Mouse (Mus musculus) embryonic facial prominence, embryonic 12.5 days (tissue): Measurements from ENCODE around the gene Ier5. TPM values are rescaled to one million over a fixed set of nuclear protein-coding genes. Genes with fewer than 3 reads are reported as not detected.

Source experiments
- ATAC-seq: fragments of 200-750 bp; cut with Nextera tagmentation; 2 replicates; pipeline ENCODE4 v1.8.0; 2017; ENCODE audit not compliant: insufficient number of reproducible peaks, insufficient read depth, low FRiP score, low TSS enrichment
- H3K27ac ChIP-seq: fragments of 300-500 bp; sonication (generic); 2 replicates; pipeline ENCODE4 v1.5.1; 2016; ENCODE audit warnings: mild to moderate bottlenecking
- H3K27me3 ChIP-seq: fragments of 300-500 bp; sonication (generic); 2 replicates; pipeline ENCODE4 v1.6.1; 2016; ENCODE audit warnings: mild to moderate bottlenecking, moderate library complexity
- H3K36me3 ChIP-seq: fragments of 300-500 bp; sonication (generic); 2 replicates; pipeline ENCODE4 v1.6.1; 2016; ENCODE audit warnings: mild to moderate bottlenecking
- H3K4me1 ChIP-seq: fragments of 300-500 bp; sonication (generic); 2 replicates; pipeline ENCODE4 v1.6.1; 2016
- H3K4me2 ChIP-seq: fragments of 300-500 bp; sonication (generic); replicated peaks from 2 replicates; pipeline ENCODE4 v1.6.1; 2016; ENCODE audit warnings: mild to moderate bottlenecking, moderate library complexity
- H3K4me3 ChIP-seq: fragments of 300-500 bp; sonication (generic); 2 replicates; pipeline ENCODE4 v1.5.1; 2016; ENCODE audit warnings: mild to moderate bottlenecking
- H3K9ac ChIP-seq: fragments of 300-500 bp; sonication (generic); 2 replicates; pipeline ENCODE4 v1.6.1; 2016; ENCODE audit warnings: mild to moderate bottlenecking, moderate library complexity
- H3K9me3 ChIP-seq: fragments of 300-500 bp; sonication (generic); 2 replicates; pipeline ENCODE4 v1.6.1; 2016; ENCODE audit warnings: mild to moderate bottlenecking, moderate library complexity
- WGBS: fragments of 180-500 bp; shearing (Covaris S2); methylation state at CpG from one replicate; pipeline ENCODE4 v1.1.7; 2016; 5-methylcytosine and 5-hydroxymethylcytosine counted together
- polyA plus RNA-seq: library from polyadenylated mRNA; unstranded; fragments of >200 nt; fragmentation: Nextera tagmentation; extraction: Ambion mirVana; gene quantifications from 2 replicates; pipeline ENCODE4 v1.2.1, GENCODE M21; 2016

Ier5 gene
- polyA plus RNA-seq, 1 experiment from 2014 or later, result 19.9 TPM

DNA sequence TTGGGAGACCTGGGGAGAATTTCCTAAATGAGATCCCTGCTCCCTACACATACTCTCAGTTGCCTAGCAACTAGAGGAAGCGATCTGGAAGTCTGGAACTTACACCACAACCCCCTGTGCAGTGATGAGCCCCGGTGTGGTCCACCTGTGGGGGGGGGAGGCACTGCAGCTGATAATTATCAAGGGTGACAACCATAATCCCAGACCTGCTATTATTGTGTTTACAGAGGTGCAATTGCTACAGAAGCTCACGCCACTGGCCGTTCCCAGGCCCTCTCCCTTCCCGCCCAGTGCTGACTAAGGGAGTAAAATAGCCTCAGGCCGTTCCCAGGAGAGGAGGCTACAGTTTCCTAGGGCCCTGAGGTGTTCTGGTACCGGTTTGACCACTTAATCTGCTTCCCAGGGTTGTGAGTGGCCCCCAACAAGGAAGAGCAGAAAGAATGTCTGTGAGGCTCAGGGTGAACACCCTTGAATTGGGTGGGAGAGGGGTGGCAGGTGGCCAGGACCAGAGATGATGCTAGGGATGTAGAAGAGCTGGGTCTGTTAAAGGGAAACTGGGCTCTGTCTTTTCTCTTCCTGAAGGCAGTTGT lies 28.1 kb downstream of the Ier5 start:
- Histone ChIP-seq H3K27me3 (no peaks in the 10 kb centered on the region), H3K4me1 (peaks cover 26% of the 10 kb centered on the region), H3K9me3 (no peaks in the 10 kb centered on the region), H3K4me2 (no peak overlapping the region), H3K27ac (no peak overlapping the region), H3K4me3 (no peak overlapping the region), H3K9ac (no peak overlapping the region), H3K36me3 (no peaks in the 10 kb centered on the region)
- 12% methylated on average over 7 of the region's 7 CpGs for WGBS
- ATAC-seq, result no peak

GRCm38 (mm10) chr1:155070561-155071286 lies 28.7 kb downstream of the Ier5 start:
- H3K9me3 ChIP-seq, result no peaks in the 10 kb centered on the region
- H3K27me3 ChIP-seq, result no peaks in the 10 kb centered on the region
- H3K27ac ChIP-seq, result no peak overlapping the region
- no peak for ATAC-seq
- WGBS, result 44% methylated on average over 5 of the region's 5 CpGs
- no peak overlapping the region for H3K4me2 ChIP-seq
- no peak overlapping the region for H3K9ac ChIP-seq
- H3K4me1 ChIP-seq, result peaks cover 26% of the 10 kb centered on the region
- H3K4me3 ChIP-seq, result no peak overlapping the region
- H3K36me3 ChIP-seq, result no peaks in the 10 kb centered on the region

DNA sequence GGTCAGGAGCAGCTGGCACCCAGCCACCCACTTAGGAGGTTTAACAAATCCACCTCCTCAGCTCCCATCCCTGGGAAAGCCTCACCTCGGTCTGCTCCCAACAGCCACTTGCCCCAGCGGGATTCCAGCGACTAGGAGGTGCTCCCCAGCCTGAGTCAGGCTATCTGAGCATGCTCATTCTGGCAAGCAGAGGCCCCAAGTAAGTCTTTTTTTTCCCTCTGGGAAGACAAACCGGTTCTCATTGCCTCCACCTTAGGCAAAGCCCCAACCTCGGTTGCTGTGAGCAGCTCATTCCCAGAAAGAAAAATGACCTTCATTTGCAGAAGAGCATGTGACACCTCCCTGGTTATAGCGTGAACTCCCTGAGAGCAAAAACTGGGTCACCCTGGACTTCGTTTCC lies 29.7 kb downstream of the Ier5 start:
- no peak overlapping the region for H3K27ac ChIP-seq
- no peak overlapping the region for H3K9ac ChIP-seq
- peaks cover 26% of the 10 kb centered on the region for H3K4me1 ChIP-seq
- 45% methylated on average over 7 of the region's 7 CpGs for WGBS
- H3K9me3 ChIP-seq, result no peaks in the 10 kb centered on the region
- no peaks in the 10 kb centered on the region for H3K36me3 ChIP-seq
- no peak overlapping the region for H3K4me2 ChIP-seq
- H3K4me3 ChIP-seq, result no peak overlapping the region
- no peaks in the 10 kb centered on the region for H3K27me3 ChIP-seq
- ATAC-seq, result no peak

DNA sequence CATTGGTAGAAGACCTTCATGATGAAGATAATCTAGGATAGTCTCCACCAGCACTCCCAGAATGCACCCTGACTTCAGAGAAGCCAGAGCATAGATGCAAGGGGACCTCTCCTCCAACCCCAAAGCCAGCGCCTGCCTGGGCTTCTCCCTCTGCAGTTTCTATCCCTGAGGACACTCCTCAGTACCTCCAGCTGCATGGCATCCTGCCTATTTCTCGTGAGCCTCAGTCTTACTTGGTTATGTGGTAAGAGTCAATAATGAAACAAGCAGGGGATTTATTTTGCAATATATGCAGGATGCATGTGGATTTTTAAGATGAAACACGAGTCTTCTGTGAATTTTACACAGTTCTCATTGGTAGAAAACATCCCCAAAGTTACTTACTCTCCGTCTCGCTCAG lies 33.2 kb downstream of the Ier5 start:
- 70% methylated on average over 5 of the region's 5 CpGs for WGBS

DNA sequence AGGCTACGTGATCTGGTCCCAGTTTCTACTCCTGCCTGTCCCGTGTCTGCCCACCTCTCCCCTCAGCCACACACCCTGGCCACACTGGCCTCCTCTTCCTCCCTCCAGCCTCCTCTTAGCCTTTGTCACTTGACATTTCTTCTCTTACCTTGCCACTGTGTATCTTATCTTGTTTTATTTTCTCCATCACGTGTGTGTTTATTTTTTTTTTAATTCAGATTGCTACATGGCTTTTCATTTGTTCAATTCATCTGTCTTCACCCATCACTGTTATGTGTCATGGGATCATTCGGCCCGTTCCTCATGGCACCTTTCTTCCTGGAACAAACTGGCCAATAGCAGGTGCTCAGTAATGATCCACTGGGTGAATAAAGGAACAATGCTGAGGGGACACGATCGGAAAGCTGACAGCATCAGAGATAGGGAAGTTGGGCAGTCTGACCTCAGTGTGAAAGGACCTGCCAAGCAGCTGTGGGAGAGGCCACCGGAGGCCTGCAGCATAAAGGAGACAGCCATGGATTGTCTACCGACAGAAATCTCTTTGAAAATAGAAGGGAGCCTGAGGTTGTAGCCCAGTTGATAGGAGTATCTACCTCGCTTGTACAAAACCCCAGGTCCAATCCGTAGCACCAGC lies 34.3 kb downstream of the Ier5 start:
- ATAC-seq, result no peak
- no peak overlapping the region for H3K4me3 ChIP-seq
- H3K36me3 ChIP-seq, result no peaks in the 10 kb centered on the region
- no peak overlapping the region for H3K9ac ChIP-seq
- H3K9me3 ChIP-seq, result no peaks in the 10 kb centered on the region
- 0 out of 2 replicates have a peak, but pooled peaks cover 11% of the 10 kb centered on the region for H3K4me1 ChIP-seq
- no peak overlapping the region for H3K27ac ChIP-seq
- H3K27me3 ChIP-seq, result peaks cover 3% of the 10 kb centered on the region; the same call in 1 of the 2 replicates
- no peak overlapping the region for H3K4me2 ChIP-seq
- WGBS, result 75% methylated on average over 11 of the region's 11 CpGs

More for the DNA sequence above, 33.2 kb downstream of the Ier5 start:
- no peaks in the 10 kb centered on the region for H3K9me3 ChIP-seq
- H3K4me1 ChIP-seq, result peaks cover 11% of the 10 kb centered on the region
- H3K36me3 ChIP-seq, result no peaks in the 10 kb centered on the region
- no peak overlapping the region for H3K9ac ChIP-seq
- H3K27me3 ChIP-seq, result peaks cover 3% of the 10 kb centered on the region; the same call in 1 of the 2 replicates
- ATAC-seq, result no peak
- no peak overlapping the region for H3K27ac ChIP-seq
- H3K4me3 ChIP-seq, result no peak overlapping the region
- H3K4me2 ChIP-seq, result no peak overlapping the region

DNA sequence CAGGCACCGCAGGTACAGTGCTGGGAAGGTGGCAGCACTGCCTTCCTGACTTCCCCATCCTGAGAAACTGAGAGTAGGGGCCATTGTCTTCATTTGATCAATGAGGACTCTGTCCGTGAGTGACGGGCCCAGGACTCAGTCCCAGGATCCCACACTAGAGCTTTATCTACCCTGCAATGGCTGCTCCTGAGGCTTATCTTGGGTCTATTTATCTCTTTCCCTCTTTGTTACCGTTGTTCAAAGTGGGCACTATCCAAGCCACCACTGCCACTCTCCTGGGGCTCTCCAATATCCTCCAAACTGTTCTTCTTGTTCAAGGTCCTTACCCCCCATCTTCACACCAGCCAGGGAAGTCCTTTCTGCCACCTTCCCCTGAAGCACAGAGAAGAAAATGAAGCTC lies 34.8 kb downstream of the Ier5 start:
- peaks cover 3% of the 10 kb centered on the region; the same call in 1 of the 2 replicates for H3K27me3 ChIP-seq
- H3K4me3 ChIP-seq, result no peak overlapping the region
- ATAC-seq, result no peak
- H3K27ac ChIP-seq, result no peak overlapping the region
- WGBS, result 56% methylated on average over 4 of the region's 4 CpGs
- H3K36me3 ChIP-seq, result no peaks in the 10 kb centered on the region
- no peaks in the 10 kb centered on the region for H3K9me3 ChIP-seq
- H3K4me2 ChIP-seq, result no peak overlapping the region
- H3K9ac ChIP-seq, result no peak overlapping the region
- H3K4me1 ChIP-seq, result peaks cover 17% of the 10 kb centered on the region

DNA sequence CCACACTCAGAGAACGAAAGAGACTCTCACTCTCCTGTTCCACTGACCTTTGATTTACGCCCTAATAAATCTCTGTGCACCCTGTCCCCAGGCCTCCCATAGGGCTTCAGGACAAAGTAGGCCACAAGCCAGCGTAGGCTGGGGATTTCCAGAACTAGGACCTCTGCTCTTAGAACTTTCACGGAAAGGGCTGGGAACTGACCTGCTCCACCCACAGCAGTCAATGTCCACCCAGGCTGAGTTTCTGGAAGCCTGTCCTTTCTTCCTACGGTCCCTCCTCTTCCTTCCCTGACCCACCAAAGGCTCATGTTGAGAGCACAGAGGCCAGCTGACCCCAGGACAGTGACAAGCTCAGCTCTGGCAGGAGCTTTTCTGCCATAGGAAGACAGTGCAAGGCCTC lies 35.3 kb downstream of the Ier5 start:
- Histone ChIP-seq H3K36me3 (no peaks in the 10 kb centered on the region), H3K27ac (no peak overlapping the region), H3K27me3 (peaks cover 3% of the 10 kb centered on the region; the same call in 1 of the 2 replicates), H3K9ac (no peak overlapping the region), H3K4me1 (peaks cover 22% of the 10 kb centered on the region), H3K4me3 (no peak overlapping the region), H3K4me2 (no peak overlapping the region), H3K9me3 (no peaks in the 10 kb centered on the region)
- WGBS, result 88% methylated on average over 5 of the region's 5 CpGs
- no peak for ATAC-seq

DNA sequence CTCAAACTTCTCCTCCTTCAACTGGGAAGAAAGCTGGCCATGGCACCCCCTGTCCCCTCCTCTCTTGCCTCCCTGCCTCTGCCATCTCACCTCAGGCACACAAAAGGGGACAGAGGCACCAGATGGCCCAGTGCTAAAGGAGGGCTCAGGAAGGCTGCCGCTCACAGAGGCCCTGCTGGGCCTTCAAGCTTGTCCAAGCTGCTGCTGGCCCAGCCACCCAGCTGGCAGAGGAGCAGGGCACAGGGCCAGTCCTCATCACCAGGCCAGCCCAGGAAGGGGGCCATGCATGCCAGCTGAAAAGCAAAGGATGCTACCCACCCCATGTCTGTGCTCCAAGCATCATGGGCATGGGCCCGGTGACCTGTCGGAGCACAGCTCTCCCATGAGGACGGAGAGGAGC lies 36.5 kb downstream of the Ier5 start:
- no peaks in the 10 kb centered on the region for H3K9me3 ChIP-seq
- no peak overlapping the region for H3K9ac ChIP-seq
- H3K27ac ChIP-seq, result no peak overlapping the region
- no peak overlapping the region for H3K4me2 ChIP-seq
- no peaks in the 10 kb centered on the region for H3K36me3 ChIP-seq
- no peak overlapping the region for H3K4me3 ChIP-seq
- no peak for ATAC-seq
- H3K4me1 ChIP-seq, result peaks cover 25% of the 10 kb centered on the region
- 85% methylated on average over 4 of the region's 4 CpGs for WGBS
- H3K27me3 ChIP-seq, result peaks cover 3% of the 10 kb centered on the region; the same call in 1 of the 2 replicates

DNA sequence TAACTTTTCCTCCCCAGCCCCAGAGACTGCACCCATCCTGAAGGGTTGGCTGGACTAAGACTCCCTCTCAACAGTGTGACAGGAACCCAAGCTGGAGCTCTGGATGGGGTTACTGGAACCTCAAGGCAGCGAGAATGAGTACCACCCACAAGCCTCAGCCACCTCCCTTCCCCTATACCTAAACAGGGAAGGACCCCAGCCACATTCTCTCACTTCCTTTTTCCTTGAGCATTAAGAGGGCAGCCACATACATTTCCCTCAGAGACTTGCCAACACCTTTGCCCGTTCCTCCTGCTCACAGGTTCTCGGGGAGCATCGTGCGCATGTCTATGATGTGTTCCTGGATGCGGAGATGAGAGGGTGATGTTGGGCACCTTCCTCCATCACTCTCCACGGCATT lies 37.4 kb downstream of the Ier5 start:
- no peaks in the 10 kb centered on the region for H3K36me3 ChIP-seq
- no peak overlapping the region for H3K4me3 ChIP-seq
- H3K9ac ChIP-seq, result no peak overlapping the region
- H3K4me2 ChIP-seq, result no peak overlapping the region
- H3K27ac ChIP-seq, result no peak overlapping the region
- no peaks in the 10 kb centered on the region for H3K9me3 ChIP-seq
- H3K4me1 ChIP-seq, result peaks cover 25% of the 10 kb centered on the region
- no peak for ATAC-seq
- peaks cover 3% of the 10 kb centered on the region; the same call in 1 of the 2 replicates for H3K27me3 ChIP-seq
- WGBS, result 94% methylated on average over 7 of the region's 7 CpGs

- no peaks in the 10 kb centered on the region for H3K36me3 ChIP-seq
- no peaks in the 10 kb centered on the region for H3K9me3 ChIP-seq
- no peak for ATAC-seq
- no peak overlapping the region for H3K4me3 ChIP-seq
- H3K4me2 ChIP-seq, result no peak overlapping the region
- no peak overlapping the region for H3K9ac ChIP-seq
- peaks cover 3% of the 10 kb centered on the region; the same call in 1 of the 2 replicates for H3K27me3 ChIP-seq
- H3K4me1 ChIP-seq, result peaks cover 28% of the 10 kb centered on the region
- H3K27ac ChIP-seq, result no peak overlapping the region
- WGBS, result 59% methylated on average over 17 of the region's 17 CpGs
These were observed 38.3 kb downstream of the Ier5 start for GRCm38 (mm10) chr1:155060832-155061801.

DNA sequence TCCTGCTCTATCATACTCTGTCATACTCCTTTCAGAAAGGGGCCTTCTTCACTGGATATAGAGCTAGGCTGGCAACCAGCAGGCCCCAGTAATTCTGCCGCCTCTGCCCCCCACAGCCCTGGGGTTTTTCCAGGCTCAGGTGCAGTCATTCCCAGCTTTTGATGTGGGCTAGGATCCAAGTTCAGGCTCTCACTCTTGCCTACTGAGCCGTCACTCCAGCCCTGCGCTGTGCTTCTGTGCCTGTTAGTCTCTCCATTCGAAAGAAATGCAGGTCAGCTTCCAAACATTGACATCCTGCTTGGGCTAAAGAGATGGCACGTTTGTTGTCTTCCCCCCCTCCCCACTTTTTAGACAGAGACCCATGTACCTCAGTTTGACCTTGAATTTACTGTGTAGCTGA lies 39.2 kb downstream of the Ier5 start:
- WGBS, result 71% methylated on average over 5 of the region's 5 CpGs
- no peak overlapping the region for H3K4me2 ChIP-seq
- 0 out of 2 replicates have a peak, but pooled peaks have one; percentile 7 for ATAC-seq
- no peaks in the 10 kb centered on the region for H3K9me3 ChIP-seq
- H3K27me3 ChIP-seq, result peaks cover 3% of the 10 kb centered on the region; the same call in 1 of the 2 replicates
- no peaks in the 10 kb centered on the region for H3K36me3 ChIP-seq
- no peak overlapping the region for H3K27ac ChIP-seq
- H3K4me3 ChIP-seq, result no peak overlapping the region
- H3K9ac ChIP-seq, result no peak overlapping the region
- H3K4me1 ChIP-seq, result peaks cover 30% of the 10 kb centered on the region
